Mouse (Mus musculus): ENCODE data around the gene Xrra1.

Gene Xrra1

GRCm38 (mm10) chr7:99851121-99851520 is 7.8 kb upstream of the Xrra1 start:
- no peak for DNase-seq

GRCm38 (mm10) chr7:99851618-99852017 is 7.3 kb upstream of the Xrra1 start:
- DNase-seq, result no peak

- no peak for DNase-seq
These were observed 5.6 kb upstream of the Xrra1 start for GRCm38 (mm10) chr7:99853350-99853749.

GRCm38 (mm10) chr7:99854311-99854710 is 4.6 kb upstream of the Xrra1 start:
- no peak for DNase-seq

GRCm38 (mm10) chr7:99856266-99856861 is 2.6 kb upstream of the Xrra1 start:
- DNase-seq, result peak; percentile 31 to 65

- DNase-seq, result no peak
These were observed 622 bp upstream of the Xrra1 start for GRCm38 (mm10) chr7:99858175-99858812.

GRCm38 (mm10) chr7:99863362-99863761 is 4.4 kb downstream of the Xrra1 start, which contains the start of gene Spcs2:
TSS of gene Spcs2 (minus strand) at chr7:99863462.
- no peak for DNase-seq

GRCm38 (mm10) chr7:99864241-99865028 is 5.5 kb downstream of the Xrra1 start:
- DNase-seq, result no peak

- no peak for DNase-seq
These were observed 6.3 kb downstream of the Xrra1 start for GRCm38 (mm10) chr7:99865219-99865618.

GRCm38 (mm10) chr7:99869296-99869695 is 10.4 kb downstream of the Xrra1 start:
- no peak for DNase-seq

- no peak for DNase-seq
These were observed 15.0 kb downstream of the Xrra1 start for GRCm38 (mm10) chr7:99873965-99874364.

GRCm38 (mm10) chr7:99875891-99876290 is 17.0 kb downstream of the Xrra1 start:
- DNase-seq, result no peak

- DNase-seq, result peak; percentile 68 to 72
These were observed 17.4 kb downstream of the Xrra1 start for GRCm38 (mm10) chr7:99876345-99876744.

- no peak for DNase-seq
These were observed 19.3 kb downstream of the Xrra1 start for GRCm38 (mm10) chr7:99878254-99878653.

- DNase-seq, result no peak
These were observed 28.4 kb downstream of the Xrra1 start for GRCm38 (mm10) chr7:99887230-99887735.

- no peak for DNase-seq
These were observed 28.8 kb downstream of the Xrra1 start for GRCm38 (mm10) chr7:99887743-99888142.

GRCm38 (mm10) chr7:99889175-99889880 is 30.4 kb downstream of the Xrra1 start:
- DNase-seq, result peak; percentile 67 to 81

GRCm38 (mm10) chr7:99890168-99890755 is 31.3 kb downstream of the Xrra1 start:
- DNase-seq, result peak; percentile 53 to 79

- no peak for DNase-seq
These were observed 32.6 kb downstream of the Xrra1 start for GRCm38 (mm10) chr7:99891471-99891870.

GRCm38 (mm10) chr7:99892351-99892750 is 33.4 kb downstream of the Xrra1 start:
- DNase-seq, result no peak

GRCm38 (mm10) chr7:99893967-99894366 is 35.1 kb downstream of the Xrra1 start:
- no peak for DNase-seq

GRCm38 (mm10) chr7:99894478-99894877 is 35.6 kb downstream of the Xrra1 start:
- DNase-seq, result no peak

GRCm38 (mm10) chr7:99896905-99897304 is 38.0 kb downstream of the Xrra1 start:
- DNase-seq, result no peak
